Mouse (Mus musculus) thymus, adult 2 months (tissue): ENCODE results near the gene Asna1.

Experiments used
- CTCF ChIP-seq: fragments of 200-500 bp; IDR thresholded peaks from 2 replicates; pipeline ENCODE4 v1.5.1; 2012; ENCODE audit warnings: mild to moderate bottlenecking, control low read depth, low read length, moderate library complexity, borderline replicate concordance; ENCODE audit not compliant: control insufficient read depth, poor library complexity, insufficient read depth; ENCODE audit errors: extremely low read depth
- POLR2A ChIP-seq: fragments of 200-500 bp; IDR thresholded peaks from 2 replicates; pipeline ENCODE4 v1.6.1; 2012; ENCODE audit warnings: mild to moderate bottlenecking, low read length, control low read depth, moderate library complexity; ENCODE audit not compliant: control insufficient read depth, poor library complexity, insufficient read depth; ENCODE audit errors: extremely low read depth

DNA sequence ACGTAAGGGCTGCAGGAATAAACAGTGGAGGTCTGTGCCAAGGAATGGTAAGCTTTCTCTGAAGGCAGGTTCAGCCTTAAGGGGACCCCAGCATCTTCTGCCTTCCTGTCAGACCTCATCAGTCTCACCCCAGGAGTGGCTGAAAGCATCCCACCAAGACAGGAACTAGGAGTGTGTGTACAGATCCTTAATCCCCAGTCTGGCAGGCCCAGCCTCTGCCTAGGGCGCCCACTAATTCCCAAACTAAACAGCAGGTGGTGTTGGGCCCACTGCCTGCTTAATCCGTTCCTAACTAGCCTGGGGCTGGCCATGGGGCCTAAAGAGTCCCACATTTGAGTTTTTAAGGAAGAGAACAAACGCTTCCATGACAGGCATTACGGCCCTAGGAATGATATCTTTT, 7.9 kb downstream of the Asna1 start:
- TF ChIP-seq POLR2A (no peak), CTCF (no peak)
